Mouse (Mus musculus) embryonic facial prominence, embryonic 15.5 days (tissue): ENCODE results near the gene Parp2. TPM values are rescaled to one million over a fixed set of nuclear protein-coding genes. Genes with fewer than 3 reads are reported as not detected.

Experiments
- ATAC-seq: fragments of 200-750 bp; cut with Nextera tagmentation; 2 replicates; pipeline ENCODE4 v1.8.0; 2017; ENCODE audit warnings: low read depth, moderate TSS enrichment; ENCODE audit not compliant: insufficient number of reproducible peaks, low FRiP score, low TSS enrichment
- H3K27ac ChIP-seq: fragments of 300-500 bp; sonication (generic); replicated peaks from 2 replicates; pipeline ENCODE4 v1.5.1; 2015; ENCODE audit warnings: mild to moderate bottlenecking, inconsistent platforms
- H3K27me3 ChIP-seq: fragments of 300-500 bp; sonication (generic); 2 replicates; pipeline ENCODE4 v1.6.1; 2015; ENCODE audit warnings: inconsistent platforms
- H3K36me3 ChIP-seq: fragments of 300-500 bp; sonication (generic); 2 replicates; pipeline ENCODE4 v1.6.1; 2015; ENCODE audit warnings: mild to moderate bottlenecking, inconsistent platforms
- H3K4me1 ChIP-seq: fragments of 300-500 bp; sonication (generic); 2 replicates; pipeline ENCODE4 v1.6.1; 2015; ENCODE audit warnings: inconsistent platforms
- H3K4me2 ChIP-seq: fragments of 300-500 bp; sonication (generic); replicated peaks from 2 replicates; pipeline ENCODE4 v1.6.1; 2015; ENCODE audit warnings: mild to moderate bottlenecking, inconsistent platforms
- H3K4me3 ChIP-seq: fragments of 300-500 bp; sonication (generic); replicated peaks from 2 replicates; pipeline ENCODE4 v1.5.1; 2015; ENCODE audit warnings: mild to moderate bottlenecking, inconsistent platforms
- H3K9ac ChIP-seq: fragments of 300-500 bp; sonication (generic); 2 replicates; pipeline ENCODE4 v1.6.1; 2015; ENCODE audit warnings: inconsistent platforms
- H3K9me3 ChIP-seq: fragments of 300-500 bp; sonication (generic); replicated peaks from 2 replicates; pipeline ENCODE4 v1.6.1; 2016; ENCODE audit warnings: inconsistent platforms
- WGBS: fragments of 180-500 bp; shearing (Covaris S2); methylation state at CpG from one replicate; pipeline ENCODE4 v1.1.7; 2015; 5-methylcytosine and 5-hydroxymethylcytosine counted together
- polyA plus RNA-seq: library from polyadenylated mRNA; unstranded; fragments of >200 nt; fragmentation: Nextera tagmentation; extraction: Ambion mirVana; gene quantifications from 2 replicates; pipeline ENCODE4 v1.2.1, GENCODE M21; 2015

Parp2 gene
- 58.4 and 59.3 TPM in 2 replicates for polyA plus RNA-seq

GRCm38 (mm10) chr14:50807487-50808072 lies at the start of gene Parp2, which contains the start of gene Ccnb1ip1:
Gene Parp2, plus strand, starts transcription at chr14:50807841.
Gene Ccnb1ip1, minus strand, starts transcription at chr14:50807732.
- 0 out of 2 replicates have a peak, but pooled peaks cover 6% of the 10 kb centered on the region for H3K4me1 ChIP-seq

DNA sequence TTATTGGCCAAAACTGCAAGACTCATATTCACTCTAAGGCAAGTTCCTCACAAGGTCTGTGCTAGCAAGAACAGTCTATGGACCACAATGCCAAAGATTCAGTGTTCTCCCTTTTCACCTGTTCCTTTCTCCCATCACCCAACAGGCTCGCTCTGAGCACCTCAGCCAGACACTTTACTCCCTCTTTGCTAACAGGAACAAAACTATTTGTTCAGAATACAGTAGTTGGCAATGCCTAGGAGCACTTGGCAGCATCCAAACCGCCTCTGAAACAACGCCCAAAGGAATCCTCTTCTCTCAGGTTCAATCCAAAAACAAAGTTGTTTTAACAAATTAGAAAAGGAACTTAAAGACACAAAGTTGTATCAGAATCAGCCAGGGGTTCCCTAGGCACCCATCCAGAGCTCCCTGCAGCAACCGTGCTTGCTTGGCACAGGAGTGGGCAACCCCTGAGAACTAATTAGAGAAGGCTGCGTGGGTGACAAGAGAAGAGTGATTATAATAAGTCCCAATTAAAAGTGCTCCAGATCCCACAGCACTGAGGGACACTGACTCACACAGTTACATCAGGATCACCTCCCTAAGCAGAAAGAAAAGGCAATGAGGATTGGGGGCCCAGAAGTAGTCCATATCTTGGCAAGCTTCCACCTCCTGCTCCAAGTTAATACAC lies 49.1 kb upstream of the Parp2 start:
- H3K4me2 ChIP-seq: no peak overlapping the region
- no peak overlapping the region for H3K27ac ChIP-seq
- 76% methylated on average over 5 of the region's 5 CpGs for WGBS
- H3K9me3 ChIP-seq: no peaks in the 10 kb centered on the region
- no peaks in the 10 kb centered on the region for H3K36me3 ChIP-seq
- no peaks in the 10 kb centered on the region for H3K4me1 ChIP-seq
- H3K4me3 ChIP-seq: no peak overlapping the region
- no peaks in the 10 kb centered on the region for H3K27me3 ChIP-seq
- no peak; the same call in 1 of the 2 replicates for ATAC-seq
- no peak overlapping the region for H3K9ac ChIP-seq

More at GRCm38 (mm10) chr14:50807487-50808072, at the start of gene Parp2, which contains the start of gene Ccnb1ip1:
- H3K36me3 ChIP-seq: peaks cover 16% of the 10 kb centered on the region
- no peaks in the 10 kb centered on the region for H3K9me3 ChIP-seq
- ATAC-seq: peak; percentile 99
- peak within 1 kb of the TSS; percentile 61 for H3K4me3 ChIP-seq
- under 1% methylated on average over 42 of the region's 42 CpGs for WGBS
- H3K27me3 ChIP-seq: no peaks in the 10 kb centered on the region
- peak within 1 kb of the TSS; percentile 52 for H3K4me2 ChIP-seq
- peak within 1 kb of the TSS; percentile 55 for H3K9ac ChIP-seq
- peak within 1 kb of the TSS; percentile 91 for H3K27ac ChIP-seq

DNA sequence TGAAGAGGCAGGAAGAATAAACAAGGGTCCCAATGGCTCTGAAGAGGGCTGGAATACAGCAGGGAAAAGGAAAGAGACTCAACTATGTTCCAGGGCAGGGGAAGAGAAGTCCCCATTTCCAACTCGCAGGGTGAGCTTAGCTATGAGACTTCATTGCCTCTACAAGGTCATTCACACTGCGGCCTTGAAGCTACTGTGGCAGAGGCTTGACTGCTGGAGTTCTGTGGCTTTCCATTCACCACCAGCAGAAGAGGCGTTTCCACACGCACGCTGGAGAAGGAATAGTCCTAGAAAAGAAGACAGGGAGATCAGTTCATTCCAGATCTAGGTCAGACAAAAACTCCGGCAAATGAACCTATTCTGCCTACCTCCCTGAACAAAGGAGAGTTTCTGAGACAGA lies 41.9 kb upstream of the Parp2 start:
- Histone ChIP-seq H3K4me2 (no peak overlapping the region), H3K27me3 (no peaks in the 10 kb centered on the region), H3K4me3 (no peak overlapping the region), H3K36me3 (peaks cover 50% of the 10 kb centered on the region), H3K9me3 (no peaks in the 10 kb centered on the region), H3K27ac (no peak overlapping the region), H3K4me1 (no peaks in the 10 kb centered on the region), H3K9ac (no peak overlapping the region)
- no peak for ATAC-seq
- 88% methylated on average over 6 of the region's 6 CpGs for WGBS

DNA sequence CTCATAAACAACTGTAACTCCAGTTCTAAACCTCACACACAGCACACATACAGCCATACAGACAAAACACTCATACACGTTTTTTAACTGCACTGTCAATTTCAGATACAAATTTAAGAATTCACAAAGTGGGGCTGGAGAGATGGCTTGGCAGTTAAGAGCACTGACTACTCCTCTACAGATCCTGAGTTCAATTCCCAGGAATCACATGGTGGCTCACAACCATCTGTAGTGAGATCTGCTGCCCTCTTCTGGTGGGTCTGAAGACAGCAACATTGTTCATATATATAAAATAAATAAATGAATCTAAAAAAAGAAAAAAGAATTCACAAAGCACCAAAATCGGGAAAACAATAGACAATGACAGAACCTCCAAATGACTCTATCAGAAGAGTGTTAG lies 36.3 kb upstream of the Parp2 start:
- WGBS: 86% methylated on average over 2 of the region's 2 CpGs
- Histone ChIP-seq H3K4me3 (no peak overlapping the region), H3K27ac (no peak overlapping the region), H3K9ac (no peak overlapping the region), H3K4me1 (no peaks in the 10 kb centered on the region), H3K27me3 (no peaks in the 10 kb centered on the region), H3K36me3 (peaks cover 74% of the 10 kb centered on the region), H3K9me3 (no peaks in the 10 kb centered on the region), H3K4me2 (no peak overlapping the region)
- ATAC-seq: no peak

DNA sequence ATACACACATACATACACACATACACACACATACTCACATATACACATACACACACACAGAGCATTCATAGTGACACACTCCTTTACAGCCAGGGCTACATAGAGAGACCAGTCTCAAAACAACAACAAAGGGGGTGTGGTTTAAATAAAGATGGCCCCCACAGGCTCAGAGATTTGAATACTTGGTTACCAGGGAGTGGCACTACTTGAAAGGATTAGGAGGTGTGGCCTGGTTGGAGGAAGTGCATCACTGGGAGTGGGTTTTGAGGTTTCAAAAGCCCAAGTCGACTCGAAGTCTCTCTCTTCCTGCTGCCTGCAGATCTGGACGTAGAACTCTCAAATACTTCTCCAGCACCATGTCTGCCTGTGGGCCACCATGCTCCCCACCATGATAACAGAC lies 25.5 kb upstream of the Parp2 start:
- Histone ChIP-seq H3K27me3 (no peaks in the 10 kb centered on the region), H3K9me3 (no peaks in the 10 kb centered on the region), H3K27ac (no peak overlapping the region), H3K36me3 (peaks cover 30% of the 10 kb centered on the region), H3K4me1 (peaks cover 6% of the 10 kb centered on the region), H3K4me3 (no peak overlapping the region), H3K9ac (no peak overlapping the region), H3K4me2 (no peak overlapping the region)
- 0 out of 2 replicates have a peak, but pooled peaks have one; percentile 34 for ATAC-seq
- WGBS: 82% methylated on average over 3 of the region's 3 CpGs

GRCm38 (mm10) chr14:50784391-50785250 lies 23.0 kb upstream of the Parp2 start:
- WGBS: 20% methylated on average over 16 of the region's 16 CpGs
- H3K36me3 ChIP-seq: peaks cover 22% of the 10 kb centered on the region
- H3K9ac ChIP-seq: peak overlapping the region; percentile 69
- H3K4me3 ChIP-seq: peak overlapping the region; percentile 87
- H3K9me3 ChIP-seq: no peaks in the 10 kb centered on the region
- H3K4me1 ChIP-seq: peaks cover 6% of the 10 kb centered on the region
- peak overlapping the region; percentile 52 for H3K4me2 ChIP-seq
- H3K27ac ChIP-seq: peak overlapping the region; percentile 71
- H3K27me3 ChIP-seq: no peaks in the 10 kb centered on the region
- no peak for ATAC-seq

GRCm38 (mm10) chr14:50785251-50785637 lies 22.4 kb upstream of the Parp2 start, which contains the start of gene Ttc5:
Gene Ttc5, minus strand, starts transcription at chr14:50785519.
- peak within 1 kb of the TSS; percentile 69 for H3K9ac ChIP-seq
- H3K4me2 ChIP-seq: peak within 1 kb of the TSS; percentile 52
- peaks cover 16% of the 10 kb centered on the region for H3K36me3 ChIP-seq
- WGBS: 0% methylated on average over 21 of the region's 21 CpGs
- no peaks in the 10 kb centered on the region for H3K27me3 ChIP-seq
- ATAC-seq: peak; percentile 82
- peak within 1 kb of the TSS; percentile 87 for H3K4me3 ChIP-seq
- peaks cover 6% of the 10 kb centered on the region for H3K4me1 ChIP-seq
- H3K27ac ChIP-seq: peak within 1 kb of the TSS; percentile 71
- H3K9me3 ChIP-seq: no peaks in the 10 kb centered on the region

- no peaks in the 10 kb centered on the region for H3K27me3 ChIP-seq
- H3K9ac ChIP-seq: no peak overlapping the region
- H3K36me3 ChIP-seq: no peaks in the 10 kb centered on the region
- no peak overlapping the region for H3K4me3 ChIP-seq
- H3K27ac ChIP-seq: no peak overlapping the region
- 8% methylated on average over 2 of the region's 2 CpGs for WGBS
- ATAC-seq: no peak
- peaks cover 6% of the 10 kb centered on the region for H3K4me1 ChIP-seq
- no peaks in the 10 kb centered on the region for H3K9me3 ChIP-seq
- no peak overlapping the region for H3K4me2 ChIP-seq
Measured at GRCm38 (mm10) chr14:50788157-50788556, 19.5 kb upstream of the Parp2 start.

GRCm38 (mm10) chr14:50795261-50795935 lies 12.2 kb upstream of the Parp2 start:
- Histone ChIP-seq H3K4me3 (no peak overlapping the region), H3K36me3 (no peaks in the 10 kb centered on the region), H3K4me2 (no peak overlapping the region), H3K27ac (no peak overlapping the region), H3K9ac (no peak overlapping the region), H3K27me3 (no peaks in the 10 kb centered on the region), H3K9me3 (no peaks in the 10 kb centered on the region), H3K4me1 (no peaks in the 10 kb centered on the region)
- WGBS: 92% methylated on average over 24 of the region's 24 CpGs
- no peak for ATAC-seq

DNA sequence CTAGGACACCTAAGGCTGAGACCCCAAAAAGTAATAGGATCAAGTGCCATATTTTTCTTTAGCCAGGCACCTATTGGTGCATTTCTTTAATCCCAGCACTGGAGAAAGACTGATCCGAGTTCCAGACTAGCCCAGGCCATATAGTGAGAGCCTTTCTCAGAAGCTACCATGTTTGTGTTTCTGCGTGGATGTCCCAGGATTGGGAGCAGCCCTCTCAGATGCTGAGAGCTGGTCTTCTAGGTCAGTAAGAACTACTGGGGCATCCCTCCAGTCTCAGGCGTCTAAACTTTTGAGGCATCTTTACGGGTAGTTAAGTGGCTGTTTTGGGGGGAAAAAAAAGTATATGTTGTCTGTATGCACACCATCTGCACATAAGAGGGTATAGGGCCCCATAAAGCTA lies 11.7 kb upstream of the Parp2 start:
- Histone ChIP-seq H3K9ac (no peak overlapping the region), H3K4me1 (no peaks in the 10 kb centered on the region), H3K27ac (no peak overlapping the region), H3K4me3 (no peak overlapping the region), H3K4me2 (no peak overlapping the region), H3K9me3 (no peaks in the 10 kb centered on the region), H3K27me3 (no peaks in the 10 kb centered on the region), H3K36me3 (no peaks in the 10 kb centered on the region)
- ATAC-seq: no peak
- 79% methylated on average over 4 of the region's 4 CpGs for WGBS
